Mouse (Mus musculus): Measurements from ENCODE around the gene Coq10a. TPM values are rescaled to one million over a fixed set of nuclear protein-coding genes. Genes with fewer than 3 reads are reported as not detected.

Coq10a gene
- polyA plus RNA-seq, 1 experiment = 32.1 TPM

GRCm38 (mm10) chr10:128388941-128389340, 20.1 kb upstream of the Coq10a start:
- H3K4me3 ChIP-seq (ENCODE audit: extremely low read depth, insufficient read depth, insufficient read length) = no peak overlapping the region
- 92% methylated on average over 14 of the region's 14 CpGs for WGBS
- H3K4me1 ChIP-seq (ENCODE audit: control insufficient read depth, insufficient read depth, insufficient read length) = no peaks in the 10 kb centered on the region
- no peaks in the 10 kb centered on the region for H3K27me3 ChIP-seq (ENCODE audit: control insufficient read depth, insufficient read depth, low read length)
- DNase-seq (ENCODE audit: low read depth in 1 of 2, low spot score in 2 of 2) = no peak
- H3K27ac ChIP-seq (ENCODE audit: insufficient read depth, low read length) = no peak overlapping the region
- TF ChIP-seq CTCF (IDR thresholded peaks at IDR 0.05; ENCODE audit: extremely low read depth, insufficient read depth, insufficient read length, insufficient replicate concordance) (no peak), POLR2A (IDR thresholded peaks at IDR 0.05; ENCODE audit: low read depth, low read length) (no peak)
- peaks cover 69% of the 10 kb centered on the region for H3K36me3 ChIP-seq (ENCODE audit: control insufficient read depth, insufficient read depth, low read length)

GRCm38 (mm10) chr10:128385902-128386301, 17.1 kb upstream of the Coq10a start:
- no peaks in the 10 kb centered on the region for H3K27me3 ChIP-seq (ENCODE audit: control insufficient read depth, insufficient read depth, low read length)
- H3K27ac ChIP-seq (ENCODE audit: insufficient read depth, low read length) = no peak overlapping the region
- 92% methylated on average over 7 of the region's 7 CpGs for WGBS
- no peaks in the 10 kb centered on the region for H3K4me1 ChIP-seq (ENCODE audit: control insufficient read depth, insufficient read depth, insufficient read length)
- no peak for DNase-seq (ENCODE audit: low read depth in 1 of 2, low spot score in 2 of 2)
- H3K36me3 ChIP-seq (ENCODE audit: control insufficient read depth, insufficient read depth, low read length) = peaks cover 79% of the 10 kb centered on the region
- no peak overlapping the region for H3K4me3 ChIP-seq (ENCODE audit: extremely low read depth, insufficient read depth, insufficient read length)
- no peak for TF ChIP-seq CTCF (IDR thresholded peaks at IDR 0.05; ENCODE audit: extremely low read depth, insufficient read depth, insufficient read length, insufficient replicate concordance)
- TF ChIP-seq POLR2A (IDR thresholded peaks at IDR 0.05; ENCODE audit: low read depth, low read length) = no peak

GRCm38 (mm10) chr10:128382482-128382881, 13.7 kb upstream of the Coq10a start:
- Histone ChIP-seq H3K4me1 (ENCODE audit: control insufficient read depth, insufficient read depth, insufficient read length) (peaks cover 6% of the 10 kb centered on the region; the same call in 1 of the 2 replicates), H3K27me3 (ENCODE audit: control insufficient read depth, insufficient read depth, low read length) (no peaks in the 10 kb centered on the region), H3K36me3 (ENCODE audit: control insufficient read depth, insufficient read depth, low read length) (peaks cover 58% of the 10 kb centered on the region), H3K27ac (ENCODE audit: insufficient read depth, low read length) (no peak overlapping the region), H3K4me3 (ENCODE audit: extremely low read depth, insufficient read depth, insufficient read length) (no peak overlapping the region)
- WGBS = 94% methylated on average over 8 of the region's 8 CpGs
- DNase-seq (ENCODE audit: low read depth in 1 of 2, low spot score in 2 of 2) = no peak
- no peak for TF ChIP-seq CTCF (IDR thresholded peaks at IDR 0.05; ENCODE audit: extremely low read depth, insufficient read depth, insufficient read length, insufficient replicate concordance)
- no peak for TF ChIP-seq POLR2A (IDR thresholded peaks at IDR 0.05; ENCODE audit: low read depth, low read length)

DNA sequence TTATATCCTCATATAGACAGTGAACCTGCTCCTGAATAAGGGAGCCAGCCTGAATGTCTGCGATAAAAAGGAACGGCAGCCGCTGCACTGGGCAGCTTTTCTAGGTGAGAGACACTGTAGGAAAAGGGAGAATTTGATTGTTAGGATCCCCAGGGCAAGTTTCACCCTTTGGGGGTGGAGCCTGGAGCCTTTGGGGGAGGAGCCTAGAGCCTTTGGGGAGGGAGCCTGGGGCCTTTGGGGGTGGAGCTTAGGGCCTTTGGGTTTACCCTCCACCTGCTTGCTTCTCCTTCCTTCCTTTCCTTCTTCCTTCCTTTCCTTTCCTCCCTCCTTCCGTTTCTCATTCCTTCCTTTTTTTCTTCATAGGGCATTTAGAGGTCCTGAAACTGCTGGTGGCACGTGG, 11.8 kb upstream of the Coq10a start:
- TF ChIP-seq CTCF (IDR thresholded peaks at IDR 0.05; ENCODE audit: extremely low read depth, insufficient read depth, insufficient read length, insufficient replicate concordance) = no peak
- TF ChIP-seq POLR2A (IDR thresholded peaks at IDR 0.05; ENCODE audit: low read depth, low read length) = no peak
- 87% methylated on average over 5 of the region's 5 CpGs for WGBS
- Histone ChIP-seq H3K4me3 (ENCODE audit: extremely low read depth, insufficient read depth, insufficient read length) (no peak overlapping the region), H3K36me3 (ENCODE audit: control insufficient read depth, insufficient read depth, low read length) (peaks cover 43% of the 10 kb centered on the region), H3K27ac (ENCODE audit: insufficient read depth, low read length) (no peak overlapping the region), H3K27me3 (ENCODE audit: control insufficient read depth, insufficient read depth, low read length) (no peaks in the 10 kb centered on the region), H3K4me1 (ENCODE audit: control insufficient read depth, insufficient read depth, insufficient read length) (peaks cover 9% of the 10 kb centered on the region; the same call in 1 of the 2 replicates)
- no peak for DNase-seq (ENCODE audit: low read depth in 1 of 2, low spot score in 2 of 2)

DNA sequence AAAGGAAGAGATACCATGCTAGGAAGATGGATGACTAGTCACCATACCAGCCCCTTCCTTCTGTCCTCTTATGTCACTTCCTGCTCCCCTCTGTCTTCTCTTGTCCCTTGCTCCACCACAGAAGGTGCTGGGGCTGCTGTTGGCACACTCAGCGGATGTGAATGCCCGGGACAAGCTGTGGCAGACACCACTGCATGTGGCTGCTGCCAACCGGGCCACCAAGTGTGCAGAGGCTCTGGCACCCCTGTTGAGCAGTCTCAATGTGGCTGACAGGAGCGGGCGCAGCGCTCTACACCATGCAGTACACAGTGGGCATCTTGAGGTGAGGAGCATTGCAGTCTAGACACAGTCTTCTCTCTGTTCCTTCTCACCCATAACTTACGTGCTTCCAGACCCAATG, 10.5 kb upstream of the Coq10a start:
- peaks cover 35% of the 10 kb centered on the region for H3K36me3 ChIP-seq (ENCODE audit: control insufficient read depth, insufficient read depth, low read length)
- WGBS = 98% methylated on average over 7 of the region's 7 CpGs
- H3K27ac ChIP-seq (ENCODE audit: insufficient read depth, low read length) = no peak overlapping the region
- H3K27me3 ChIP-seq (ENCODE audit: control insufficient read depth, insufficient read depth, low read length) = no peaks in the 10 kb centered on the region
- no peak for DNase-seq (ENCODE audit: low read depth in 1 of 2, low spot score in 2 of 2)
- H3K4me3 ChIP-seq (ENCODE audit: extremely low read depth, insufficient read depth, insufficient read length) = no peak overlapping the region
- H3K4me1 ChIP-seq (ENCODE audit: control insufficient read depth, insufficient read depth, insufficient read length) = peaks cover 9% of the 10 kb centered on the region; the same call in 1 of the 2 replicates
- no peak for TF ChIP-seq POLR2A (IDR thresholded peaks at IDR 0.05; ENCODE audit: low read depth, low read length)
- no peak for TF ChIP-seq CTCF (IDR thresholded peaks at IDR 0.05; ENCODE audit: extremely low read depth, insufficient read depth, insufficient read length, insufficient replicate concordance)

- Histone ChIP-seq H3K27ac (ENCODE audit: insufficient read depth, low read length) (no peak overlapping the region), H3K4me3 (ENCODE audit: extremely low read depth, insufficient read depth, insufficient read length) (no peak overlapping the region), H3K36me3 (ENCODE audit: control insufficient read depth, insufficient read depth, low read length) (peaks cover 28% of the 10 kb centered on the region), H3K27me3 (ENCODE audit: control insufficient read depth, insufficient read depth, low read length) (no peaks in the 10 kb centered on the region), H3K4me1 (ENCODE audit: control insufficient read depth, insufficient read depth, insufficient read length) (peaks cover 9% of the 10 kb centered on the region; the same call in 1 of the 2 replicates)
- 81% methylated on average over 3 of the region's 3 CpGs for WGBS
- DNase-seq (ENCODE audit: low read depth in 1 of 2, low spot score in 2 of 2) = no peak
- TF ChIP-seq POLR2A (IDR thresholded peaks at IDR 0.05; ENCODE audit: low read depth, low read length) = no peak
- no peak for TF ChIP-seq CTCF (IDR thresholded peaks at IDR 0.05; ENCODE audit: extremely low read depth, insufficient read depth, insufficient read length, insufficient replicate concordance)
Measured at GRCm38 (mm10) chr10:128378462-128378861, 9.7 kb upstream of the Coq10a start.

DNA sequence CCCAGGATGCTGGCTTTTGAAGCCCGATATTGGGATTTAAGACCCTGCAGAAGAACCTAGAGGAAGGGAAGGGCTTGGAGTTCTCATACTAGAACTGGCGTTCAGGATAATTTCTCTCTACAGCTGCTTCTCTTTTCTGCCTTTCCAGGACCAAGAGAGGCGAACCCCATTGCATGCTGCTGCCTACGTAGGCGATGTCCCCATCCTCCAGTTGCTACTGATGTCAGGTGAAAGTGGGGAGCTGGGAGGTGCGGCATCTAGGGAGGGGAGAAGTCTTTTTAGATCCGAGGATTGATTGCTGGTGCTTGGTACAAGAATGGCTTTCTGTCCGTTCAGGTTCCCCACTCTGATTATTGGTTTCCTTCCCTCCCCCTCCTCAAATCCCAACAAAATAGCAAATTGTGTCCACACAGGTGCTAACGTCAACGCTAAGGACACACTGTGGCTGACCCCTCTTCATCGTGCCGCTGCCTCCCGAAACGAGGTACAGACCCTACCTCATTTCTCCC, 9.2 kb upstream of the Coq10a start:
- Histone ChIP-seq H3K27me3 (ENCODE audit: control insufficient read depth, insufficient read depth, low read length) (no peaks in the 10 kb centered on the region), H3K27ac (ENCODE audit: insufficient read depth, low read length) (no peak overlapping the region), H3K4me3 (ENCODE audit: extremely low read depth, insufficient read depth, insufficient read length) (peak overlapping the region; percentile 92), H3K4me1 (ENCODE audit: control insufficient read depth, insufficient read depth, insufficient read length) (peaks cover 9% of the 10 kb centered on the region; the same call in 1 of the 2 replicates), H3K36me3 (ENCODE audit: control insufficient read depth, insufficient read depth, low read length) (peaks cover 24% of the 10 kb centered on the region)
- DNase-seq (ENCODE audit: low read depth in 1 of 2, low spot score in 2 of 2) = no peak
- 76% methylated on average over 14 of the region's 14 CpGs for WGBS
- TF ChIP-seq CTCF (IDR thresholded peaks at IDR 0.05; ENCODE audit: extremely low read depth, insufficient read depth, insufficient read length, insufficient replicate concordance) = no peak
- TF ChIP-seq POLR2A (IDR thresholded peaks at IDR 0.05; ENCODE audit: low read depth, low read length) = no peak
